Comparison of ENCODE assay signal across 32 mouse cellular contexts in the genomic region with DNA sequence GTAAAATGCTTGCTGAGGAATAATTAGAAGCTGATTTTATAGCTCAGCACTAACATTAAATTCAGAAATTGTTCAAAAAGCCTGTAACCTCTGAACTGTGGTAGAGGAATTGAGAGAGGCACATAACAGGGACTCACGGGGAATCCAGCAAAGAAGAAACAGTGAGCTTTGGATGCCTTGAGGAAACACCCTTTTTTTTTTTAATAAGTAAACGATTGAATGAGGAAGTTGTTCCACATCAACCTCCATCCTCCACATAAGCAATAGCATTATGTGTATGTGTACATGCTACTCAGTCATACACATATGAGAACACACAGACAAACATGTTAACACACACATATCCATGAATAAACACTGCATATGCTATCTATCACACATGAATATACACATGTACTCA. TPM values are rescaled to one million over a fixed set of nuclear protein-coding genes. Genes with fewer than 3 reads are reported as not detected.
A peak's percentile ranks its signal among the peaks of the same experiment; 100 is the strongest.
DNase-seq lines count a peak whose midpoint lies in the region; ATAC-seq and TF ChIP-seq lines count a peak whose summit lies in the region.
"Had no signal": no experiment of that assay in that cellular context is flagged by ENCODE, and none has a peak within 500 bp of the region (broad histone marks: within the 10 kb centered on the region; RNA-seq: fewer than 3 reads in every experiment).

No protein-coding gene starts in this region.

- peak overlapping the region; percentile 70 for H3K27ac ChIP-seq in liver, adult 2 months (replicated peaks; ENCODE audit: insufficient read depth, low read depth, low read length)
- no peak overlapping the region for H3K27ac ChIP-seq in liver, embryonic 12.5 days
- H3K27ac ChIP-seq in liver, embryonic 13.5 days = no peak overlapping the region
- no peak overlapping the region for H3K27ac ChIP-seq in liver, embryonic 15.5 days (replicated peaks)
- peak overlapping the region; percentile 92 for H3K27ac ChIP-seq in liver, postnatal 0 days (ENCODE audit: low read depth)
- H3K27ac ChIP-seq in kidney, embryonic 14.5 days (ENCODE audit: low read depth, low read length) = no peak overlapping the region
- H3K27ac ChIP-seq: embryonic facial prominence, embryonic 13.5 days; embryonic facial prominence, embryonic 15.5 days; forebrain, embryonic 10.5 days; forebrain, embryonic 12.5 days had no signal

- H3K4me2 ChIP-seq in liver, embryonic 12.5 days = no peak overlapping the region
- no peak overlapping the region for H3K4me2 ChIP-seq in liver, embryonic 13.5 days
- no peak overlapping the region for H3K4me2 ChIP-seq in liver, embryonic 15.5 days
- no peak overlapping the region for H3K4me2 ChIP-seq in liver, postnatal 0 days (ENCODE audit: low read depth, low read length)
- no peak overlapping the region for H3K4me2 ChIP-seq in kidney, embryonic 14.5 days (replicated peaks; ENCODE audit: low read depth, low read length)
- H3K4me2 ChIP-seq: embryonic facial prominence, embryonic 13.5 days; embryonic facial prominence, embryonic 15.5 days; forebrain, embryonic 12.5 days had no signal

- TF ChIP-seq POLR2A in liver, adult 2 months (IDR thresholded peaks at IDR 0.05; ENCODE audit: extremely low read depth, insufficient read depth, low read length) = 0 out of 2 replicates have a peak, but pooled peaks have one; percentile 14

- DNase-seq in liver, adult 2 months (ENCODE audit: extremely low read depth, low read depth, low spot score) = no peak
- no peak for DNase-seq in liver, embryonic 13.5 days
- DNase-seq in liver, postnatal 0 days = no peak
- no peak for DNase-seq in layer of hippocampus, postnatal 14 days (ENCODE audit: low spot score in 2 of 2)
- DNase-seq: adrenal gland, adult 8-10 months; adrenal gland, postnatal 14 days; adrenal gland, postnatal 36 days; B cell, adult 2 months; cerebellum, adult 11 months; cerebellum, adult 18-20 months; cerebellum, adult 8-10 months; cerebellum, adult 9-11 months; cerebellum, postnatal 14 days; cerebellum, postnatal 36 days; embryo, embryonic 11 days had no signal

- TF ChIP-seq EP300 in liver, postnatal 0 days (IDR thresholded peaks at IDR 0.05; ENCODE audit: low read depth) = no peak

- H3K9me3 ChIP-seq in liver, embryonic 12.5 days (replicated peaks) = no peaks in the 10 kb centered on the region; the same call in 1 of the 2 replicates
- no peaks in the 10 kb centered on the region for H3K9me3 ChIP-seq in liver, embryonic 13.5 days (replicated peaks)
- H3K9me3 ChIP-seq in liver, embryonic 15.5 days (replicated peaks) = no peaks in the 10 kb centered on the region
- H3K9me3 ChIP-seq in liver, postnatal 0 days (ENCODE audit: low read length) = no peaks in the 10 kb centered on the region
- H3K9me3 ChIP-seq in kidney, embryonic 14.5 days (ENCODE audit: control insufficient read depth, low read length) = 0 out of 2 replicates have a peak, but pooled peaks cover 4% of the 10 kb centered on the region
- H3K9me3 ChIP-seq: G1E had no signal

- no peaks in the 10 kb centered on the region for H3K27me3 ChIP-seq in liver, adult 2 months (ENCODE audit: control insufficient read depth, insufficient read depth, low read length)
- H3K27me3 ChIP-seq in liver, embryonic 12.5 days (replicated peaks) = no peaks in the 10 kb centered on the region
- no peaks in the 10 kb centered on the region for H3K27me3 ChIP-seq in liver, embryonic 13.5 days
- H3K27me3 ChIP-seq in liver, embryonic 15.5 days = no peaks in the 10 kb centered on the region
- no peaks in the 10 kb centered on the region for H3K27me3 ChIP-seq in liver, postnatal 0 days (ENCODE audit: insufficient read depth, low read length)
- no peaks in the 10 kb centered on the region for H3K27me3 ChIP-seq in kidney, embryonic 14.5 days (ENCODE audit: control insufficient read depth, insufficient read depth, low read length)
- H3K27me3 ChIP-seq: CH12.LX; embryonic facial prominence, embryonic 13.5 days; embryonic facial prominence, embryonic 15.5 days; forebrain, embryonic 12.5 days; Patski had no signal

- peak overlapping the region; percentile 55; the same call in 1 of the 2 replicates for H3K9ac ChIP-seq in liver, adult 2 months (ENCODE audit: low read depth, low read length)
- H3K9ac ChIP-seq in liver, embryonic 12.5 days = no peak overlapping the region
- no peak overlapping the region for H3K9ac ChIP-seq in liver, embryonic 13.5 days
- no peak overlapping the region for H3K9ac ChIP-seq in liver, embryonic 15.5 days
- no peak overlapping the region for H3K9ac ChIP-seq in liver, postnatal 0 days (replicated peaks)
- no peak overlapping the region for H3K9ac ChIP-seq in kidney, embryonic 14.5 days (ENCODE audit: low read depth, low read length)
- H3K9ac ChIP-seq: embryonic facial prominence, embryonic 13.5 days; embryonic facial prominence, embryonic 15.5 days; forebrain, embryonic 12.5 days had no signal

- H3K4me3 ChIP-seq in liver, adult 2 months (ENCODE audit: insufficient read depth, low read depth, low read length) = peak overlapping the region; percentile 59; the same call in 1 of the 2 replicates
- H3K4me3 ChIP-seq in liver, embryonic 12.5 days = no peak overlapping the region
- no peak overlapping the region for H3K4me3 ChIP-seq in liver, embryonic 13.5 days (replicated peaks)
- H3K4me3 ChIP-seq in liver, embryonic 15.5 days (replicated peaks) = no peak overlapping the region
- no peak overlapping the region for H3K4me3 ChIP-seq in liver, postnatal 0 days (ENCODE audit: low read depth, low read length)
- H3K4me3 ChIP-seq in kidney, embryonic 14.5 days (ENCODE audit: low read length) = no peak overlapping the region
- H3K4me3 ChIP-seq: embryonic facial prominence, embryonic 13.5 days; embryonic facial prominence, embryonic 15.5 days; erythroblast, embryonic 14.5 days; forebrain, embryonic 10.5 days; forebrain, embryonic 12.5 days had no signal

- peaks cover 17% of the 10 kb centered on the region for H3K4me1 ChIP-seq in liver, adult 2 months (ENCODE audit: control insufficient read depth, insufficient read depth, low read length)
- H3K4me1 ChIP-seq in liver, embryonic 12.5 days = no peaks in the 10 kb centered on the region
- no peaks in the 10 kb centered on the region for H3K4me1 ChIP-seq in liver, embryonic 13.5 days (replicated peaks)
- no peaks in the 10 kb centered on the region for H3K4me1 ChIP-seq in liver, embryonic 15.5 days (replicated peaks)
- H3K4me1 ChIP-seq in liver, postnatal 0 days (ENCODE audit: insufficient read depth) = no peaks in the 10 kb centered on the region; the same call in 1 of the 2 replicates
- no peaks in the 10 kb centered on the region for H3K4me1 ChIP-seq in kidney, embryonic 14.5 days (ENCODE audit: control insufficient read depth, insufficient read depth, low read length)
- H3K4me1 ChIP-seq: embryonic facial prominence, embryonic 13.5 days; embryonic facial prominence, embryonic 15.5 days; forebrain, embryonic 10.5 days; forebrain, embryonic 12.5 days had no signal

- no peak for ATAC-seq in liver, embryonic 12.5 days
- peak; percentile 36 for ATAC-seq in liver, embryonic 13.5 days (ENCODE audit: low read depth)
- ATAC-seq in liver, embryonic 15.5 days (ENCODE audit: insufficient read depth) = peak; percentile 58; the same call in 1 of the 2 replicates
- ATAC-seq in liver, postnatal 0 days = peak; percentile 78
- no peak for ATAC-seq in kidney, embryonic 14.5 days (ENCODE audit: low FRiP score, low TSS enrichment)
- ATAC-seq: activated CD4-positive, CD25-positive, alpha-beta regulatory T cell, adult 4 months; CD4-positive, CD25-positive, alpha-beta regulatory T cell, adult 4 months; forebrain, embryonic 14.5 days; Patski had no signal

- H3K79me2 ChIP-seq in liver, adult 2 months (ENCODE audit: control insufficient read depth, insufficient read depth, low read length) = peaks cover 6% of the 10 kb centered on the region; the same call in 1 of the 2 replicates

- TF ChIP-seq CTCF in liver, adult 2 months (IDR thresholded peaks at IDR 0.05; ENCODE audit: low read depth, low read length) = no peak
- no peak for TF ChIP-seq CTCF in liver, postnatal 0 days (IDR thresholded peaks at IDR 0.05; ENCODE audit: low read depth)

- WGBS in liver, adult 2 months = 18% methylated on average over 2 of the region's 2 CpGs
- WGBS in liver, embryonic 12.5 days (ENCODE audit: insufficient replicate concordance) = 59% methylated on average over 2 of the region's 2 CpGs
- 35% methylated on average over 2 of the region's 2 CpGs for WGBS in liver, embryonic 13.5 days (ENCODE audit: insufficient replicate concordance)
- 57% methylated on average over 2 of the region's 2 CpGs for WGBS in liver, embryonic 15.5 days (ENCODE audit: insufficient replicate concordance)
- WGBS in liver, postnatal 0 days (ENCODE audit: insufficient replicate concordance) = 55% methylated on average over 2 of the region's 2 CpGs
- WGBS in kidney, embryonic 14.5 days = 90% methylated on average over 2 of the region's 2 CpGs

- peaks cover 13% of the 10 kb centered on the region for H3K36me3 ChIP-seq in liver, adult 2 months (ENCODE audit: control insufficient read depth, insufficient read depth, low read length)
- H3K36me3 ChIP-seq in liver, embryonic 12.5 days = no peaks in the 10 kb centered on the region
- no peaks in the 10 kb centered on the region for H3K36me3 ChIP-seq in liver, embryonic 13.5 days
- no peaks in the 10 kb centered on the region for H3K36me3 ChIP-seq in liver, embryonic 15.5 days (replicated peaks)
- no peaks in the 10 kb centered on the region for H3K36me3 ChIP-seq in liver, postnatal 0 days (replicated peaks; ENCODE audit: insufficient read depth, low read length)
- no peaks in the 10 kb centered on the region for H3K36me3 ChIP-seq in kidney, embryonic 14.5 days (ENCODE audit: control insufficient read depth, insufficient read depth, low read length)
- H3K36me3 ChIP-seq: embryonic facial prominence, embryonic 13.5 days; embryonic facial prominence, embryonic 15.5 days; forebrain, embryonic 10.5 days; forebrain, embryonic 12.5 days; G1E had no signal

RNA-seq across cellular contexts. Expression of gene Sult2a8, which starts 8.5 kb away (rescaled TPM):
- total RNA-seq in liver, adult 2 months (2014; rRNA removed) = 475 and 1,177 TPM in 2 replicates
- polyA plus RNA-seq in liver, adult 2 months (2012; rRNA removed) = 79.7 and 126 TPM in 2 replicates
- polyA plus RNA-seq in liver, embryonic 12.5 days (2016; fragmentation: Nextera tagmentation; extraction: Ambion mirVana) = 2.6 and 3.2 TPM in 2 replicates
- polyA plus RNA-seq in liver, embryonic 13.5 days (2015; fragmentation: Nextera tagmentation; extraction: Ambion mirVana) = 3.7 and 5.1 TPM in 2 replicates
- 2.8 and 3.2 TPM in 2 replicates for polyA plus RNA-seq in liver, embryonic 15.5 days (2015; fragmentation: Nextera tagmentation; extraction: Ambion mirVana)
- 19.8 and 22.7 TPM in 2 replicates for polyA plus RNA-seq in liver, postnatal 0 days (2015; fragmentation: Nextera tagmentation; extraction: Ambion mirVana)
- not detected in 2 replicates for polyA plus RNA-seq in kidney, embryonic 14.5 days (2014; fragmentation: Nextera tagmentation; extraction: Ambion mirVana)
- total RNA-seq in layer of hippocampus, postnatal 14 days (2021) = not detected
- total RNA-seq: adrenal gland, adult 18-20 months; CH12.LX; common myeloid progenitor, adult 5-6 weeks had no signal
- polyA plus RNA-seq: activated CD4-positive, CD25-positive, alpha-beta regulatory T cell, adult 4 months; CD4-positive, CD25-positive, alpha-beta regulatory T cell, adult 4 months; embryonic facial prominence, embryonic 11.5 days; embryonic facial prominence, embryonic 13.5 days; embryonic facial prominence, embryonic 15.5 days; erythroblast, embryonic 14.5 days; forebrain, embryonic 10.5 days; forebrain, embryonic 12.5 days; forebrain, embryonic 14.5 days; G1E; Patski had no signal

RNA-seq across cellular contexts. Expression of gene Sult2a7, which starts 56.0 kb away (rescaled TPM):
- total RNA-seq in liver, adult 2 months (2014; rRNA removed) = 3.1 and 25.4 TPM in 2 replicates
- 0.70 and 6.6 TPM in 2 replicates for polyA plus RNA-seq in liver, adult 2 months (2012; rRNA removed)
- polyA plus RNA-seq in liver, embryonic 12.5 days (2016; fragmentation: Nextera tagmentation; extraction: Ambion mirVana) = not detected in 2 replicates
- polyA plus RNA-seq in liver, embryonic 13.5 days (2015; fragmentation: Nextera tagmentation; extraction: Ambion mirVana) = not detected in 2 replicates
- polyA plus RNA-seq in liver, embryonic 15.5 days (2015; fragmentation: Nextera tagmentation; extraction: Ambion mirVana) = not detected in 2 replicates
- polyA plus RNA-seq in liver, postnatal 0 days (2015; fragmentation: Nextera tagmentation; extraction: Ambion mirVana) = not detected in 2 replicates
- not detected in 2 replicates for polyA plus RNA-seq in kidney, embryonic 14.5 days (2014; fragmentation: Nextera tagmentation; extraction: Ambion mirVana)
- total RNA-seq in layer of hippocampus, postnatal 14 days (2021) = not detected
- total RNA-seq: adrenal gland, adult 18-20 months; adrenal gland, adult 8-10 months; adrenal gland, postnatal 14 days; adrenal gland, postnatal 36 days; CH12.LX; common myeloid progenitor, adult 5-6 weeks; G1E had no signal
- polyA plus RNA-seq: activated CD4-positive, CD25-positive, alpha-beta regulatory T cell, adult 4 months; CD4-positive, CD25-positive, alpha-beta regulatory T cell, adult 4 months; embryonic facial prominence, embryonic 11.5 days; embryonic facial prominence, embryonic 13.5 days; embryonic facial prominence, embryonic 15.5 days; erythroblast, embryonic 14.5 days; forebrain, embryonic 10.5 days; forebrain, embryonic 12.5 days; forebrain, embryonic 14.5 days; G1E; Patski had no signal

Comparison
In these comparisons a context has a peak if more than half of its experiments do, and no peak if none do; other contexts are left out.
1. H3K27ac ChIP-seq: peak in liver, adult 2 months (single experiment) and liver, postnatal 0 days (single experiment); none in liver, embryonic 12.5 days (single experiment), liver, embryonic 13.5 days (single experiment), liver, embryonic 15.5 days (single experiment) and kidney, embryonic 14.5 days (single experiment).
2. ATAC-seq: peak in liver, embryonic 13.5 days (single experiment), liver, embryonic 15.5 days (single experiment) and liver, postnatal 0 days (single experiment); none in liver, embryonic 12.5 days (single experiment) and kidney, embryonic 14.5 days (single experiment).